Mouse (Mus musculus) heart, postnatal 0 days (tissue): ENCODE results near the gene Hmga2.

Experiments
- CTCF ChIP-seq: IDR thresholded peaks from 2 replicates; pipeline ENCODE4 v1.5.1; 2016; ENCODE audit warnings: antibody characterized with exemption, control low read depth, low read depth
- EP300 ChIP-seq: IDR thresholded peaks from 2 replicates; pipeline ENCODE4 v1.6.1; 2016; ENCODE audit warnings: antibody characterized with exemption, low read depth

DNA sequence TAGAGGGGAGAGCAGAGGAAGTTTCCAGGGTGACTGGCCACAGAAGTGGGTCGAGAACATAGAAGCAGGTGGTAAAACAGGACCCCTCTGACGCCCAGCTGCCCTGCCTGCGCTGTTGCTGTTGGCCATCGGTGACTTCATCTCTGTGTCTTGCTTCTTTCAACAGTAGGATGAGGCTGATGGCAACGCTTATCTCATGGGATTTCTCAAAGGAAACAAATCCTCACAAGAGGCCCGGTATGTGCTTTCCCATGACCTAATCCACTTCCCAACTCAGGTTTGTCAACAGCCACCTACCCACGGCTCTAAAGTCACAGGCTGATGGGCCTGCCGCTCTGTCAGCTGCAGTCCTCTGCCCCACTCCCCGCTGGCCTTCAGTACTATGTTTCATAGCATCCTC is 52.3 kb downstream of the Hmga2 start:
- TF ChIP-seq CTCF = no peak
- TF ChIP-seq EP300 = no peak
